Mouse (Mus musculus) left cerebral cortex, adult 11 months (tissue): ENCODE measurements around the gene Msh5.

ENCODE experiments used
- DNase-seq: peaks from one replicate; pipeline ENCODE4 v3.0.0; 2022; ENCODE audit warnings: low spot score

The Msh5 gene

DNA sequence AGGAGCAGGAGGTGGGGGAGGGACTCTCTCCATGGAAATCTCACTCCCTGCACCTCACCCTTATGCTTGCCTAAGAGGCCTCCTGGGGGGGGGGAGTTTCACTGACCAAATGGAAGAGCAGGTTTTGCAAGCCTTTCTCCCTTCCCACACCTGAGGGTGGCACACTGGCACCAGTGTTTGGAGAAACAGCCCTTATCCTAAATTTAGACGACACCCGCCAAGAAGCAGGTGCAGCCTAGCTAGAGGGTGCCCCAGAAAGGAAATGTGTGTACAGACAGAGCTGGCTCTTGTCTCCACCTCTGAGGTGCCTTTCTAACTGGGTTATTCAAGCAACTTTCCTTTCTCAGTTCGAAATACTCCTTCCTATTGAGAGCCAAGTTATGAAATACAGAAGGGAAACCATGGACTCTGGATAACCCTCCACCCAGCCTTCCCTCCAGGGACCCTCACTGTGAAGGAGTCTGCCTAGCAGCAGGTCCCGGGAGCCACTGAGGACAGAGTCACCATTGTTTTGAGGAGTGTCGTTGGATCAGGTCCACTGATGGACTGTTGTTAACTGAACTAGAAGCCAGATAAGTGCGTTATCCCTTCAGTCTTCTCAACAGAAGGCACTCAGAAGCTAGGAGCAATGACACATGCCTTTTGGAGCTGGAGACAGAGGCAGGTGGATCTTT lies 24.1 kb upstream of the Msh5 start:
- no peak for DNase-seq

DNA sequence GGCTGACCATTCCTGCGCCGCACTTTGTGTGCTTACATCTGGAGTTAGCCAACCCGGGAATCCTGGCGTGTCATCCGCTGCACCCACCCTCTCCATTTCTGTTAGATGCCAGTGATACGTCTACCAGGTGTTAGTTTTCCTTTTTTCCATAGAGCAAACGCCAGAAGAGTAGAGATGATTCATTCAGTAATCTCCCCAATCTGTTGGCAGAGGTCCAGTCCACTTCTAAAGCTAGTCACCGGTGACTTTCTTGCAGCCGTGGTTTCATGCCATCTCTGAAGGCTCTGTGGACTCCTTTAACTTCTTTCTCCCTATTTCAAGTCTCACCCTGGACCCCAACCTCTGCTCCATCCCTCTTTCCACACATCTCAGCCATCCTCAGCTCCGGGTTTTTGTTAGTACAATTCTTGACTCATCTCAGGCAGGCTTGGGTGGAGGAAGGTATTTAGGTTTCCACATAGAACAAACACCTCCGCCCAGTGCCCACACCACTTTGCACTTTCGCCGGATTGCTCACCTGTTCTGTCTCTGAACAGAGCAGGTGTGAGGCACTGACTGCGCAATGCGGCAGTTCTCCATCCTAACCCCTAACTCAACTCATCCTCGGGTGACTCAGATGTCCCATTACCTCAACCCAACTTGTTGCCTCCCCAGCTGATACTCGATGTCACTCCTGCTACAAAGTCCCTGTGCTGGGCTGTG lies 21.8 kb upstream of the Msh5 start:
- DNase-seq: no peak

DNA sequence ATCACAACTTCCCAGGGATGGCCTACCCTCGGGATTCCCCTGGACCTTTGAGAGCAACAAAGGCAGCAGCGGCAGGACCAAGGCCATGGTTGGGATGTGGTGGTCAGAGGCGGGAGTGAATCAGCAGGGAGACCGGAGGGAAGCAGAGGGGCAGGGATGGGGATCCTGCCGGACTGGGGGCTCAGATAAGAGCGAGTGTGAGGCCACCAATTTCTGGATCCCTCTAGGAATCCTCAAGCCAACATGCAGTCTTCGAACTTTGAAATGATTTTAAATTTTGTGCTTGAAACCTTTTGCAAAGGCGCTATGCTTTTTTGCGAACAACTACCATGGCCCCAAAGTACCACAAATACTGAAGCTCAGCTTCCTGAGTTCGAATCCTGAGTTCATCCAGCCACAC lies 19.5 kb upstream of the Msh5 start, which contains the start of gene Mpig6b:
Mpig6b (minus strand) TSS at position 101 of the 400 bp plus-strand sequence.
- DNase-seq: no peak

DNA sequence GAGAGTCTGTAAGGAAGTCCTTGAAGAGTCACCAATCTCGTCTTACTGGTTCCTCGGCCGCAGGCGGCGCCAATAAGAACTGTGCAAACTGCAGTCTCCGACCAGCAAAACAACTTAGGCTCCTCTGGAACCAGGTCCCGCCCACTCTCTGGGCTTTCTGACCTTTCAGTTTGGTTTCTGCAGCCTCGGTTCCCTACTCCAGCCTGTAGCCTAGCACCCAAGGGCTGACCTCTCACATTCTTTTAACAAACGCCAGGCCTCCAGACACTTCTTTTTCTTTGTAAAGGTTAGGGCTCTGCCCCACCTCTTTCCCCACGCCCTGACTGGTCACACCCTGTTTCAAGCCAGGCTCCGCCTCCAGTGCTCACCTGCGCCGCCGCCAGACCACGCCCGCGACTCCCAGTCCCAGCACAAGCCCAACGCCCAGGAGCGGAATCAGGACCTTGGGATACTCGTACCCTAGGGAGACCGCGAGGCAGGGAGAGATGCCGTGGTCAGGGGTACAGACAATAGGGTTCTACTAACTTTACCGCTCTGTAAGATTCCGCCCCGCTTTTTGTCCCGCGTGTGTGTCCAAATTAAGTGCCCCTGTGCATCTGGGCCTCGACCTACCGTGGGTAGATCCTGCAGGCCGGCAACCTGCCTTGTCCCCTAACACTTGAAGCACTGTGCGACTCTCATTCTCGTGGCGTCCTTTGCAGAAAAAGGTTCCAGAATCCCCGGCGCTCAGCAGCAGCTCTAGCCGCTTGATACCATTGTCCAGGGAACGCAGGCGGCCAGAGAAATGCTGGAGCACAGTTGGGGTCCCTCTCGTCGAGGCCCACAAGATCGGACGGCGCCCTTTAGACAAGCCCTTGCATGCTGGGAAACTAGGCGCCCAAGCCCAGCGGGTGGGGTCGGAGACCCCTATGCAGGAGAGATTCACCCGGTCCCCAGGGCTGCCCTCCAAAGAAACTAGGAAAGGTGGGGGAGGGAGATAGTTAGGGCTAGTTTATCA lies 18.7 kb upstream of the Msh5 start, which contains the start of gene Ly6g6c:
Ly6g6c (plus strand) TSS at position 438 of the 997 bp plus-strand sequence.
- DNase-seq: no peak

DNA sequence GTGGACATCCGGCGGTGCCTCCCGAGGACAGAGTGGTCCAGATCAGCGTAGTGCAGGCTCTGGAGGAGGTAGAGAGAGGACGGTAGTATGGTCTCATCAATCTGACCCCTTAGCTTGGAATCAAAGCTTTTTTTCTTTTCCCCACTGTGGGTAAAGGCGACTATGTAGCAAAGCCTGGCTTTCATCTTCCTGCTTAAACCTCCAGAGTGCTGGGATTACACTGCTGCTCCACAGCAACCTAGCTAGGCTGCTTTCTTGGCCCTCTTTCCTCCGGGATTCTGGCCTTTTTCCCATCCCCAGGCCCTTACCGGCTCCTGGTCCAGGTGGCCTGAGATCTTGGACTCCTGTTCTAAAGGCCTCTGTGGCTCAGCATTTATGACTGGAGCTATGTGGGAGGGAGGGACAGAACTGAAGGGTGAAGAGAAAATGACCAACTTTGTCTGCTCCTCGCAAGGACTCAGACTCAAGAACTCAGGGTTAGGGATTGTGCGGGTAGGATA lies 17.9 kb upstream of the Msh5 start:
- DNase-seq: no peak

DNA sequence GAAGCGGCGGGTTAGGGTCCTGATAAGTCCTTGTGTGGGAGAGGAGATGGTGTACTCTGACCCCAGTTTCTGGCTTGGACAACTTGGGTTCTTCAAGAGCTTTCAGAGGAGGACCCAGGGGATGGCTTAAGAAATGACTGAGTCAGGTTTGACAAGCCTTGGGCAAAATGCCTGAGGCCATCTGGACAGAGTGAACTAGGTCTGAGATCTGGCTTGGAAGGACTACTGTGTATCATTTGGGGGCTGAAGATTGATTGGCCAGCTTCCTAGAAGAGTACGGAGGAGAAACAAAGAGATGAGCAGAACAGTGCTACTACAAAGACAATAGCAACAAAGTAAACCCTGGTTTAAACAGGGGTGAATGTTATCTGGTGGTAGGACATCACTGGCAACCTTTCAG lies 16.9 kb upstream of the Msh5 start:
- no peak for DNase-seq

DNA sequence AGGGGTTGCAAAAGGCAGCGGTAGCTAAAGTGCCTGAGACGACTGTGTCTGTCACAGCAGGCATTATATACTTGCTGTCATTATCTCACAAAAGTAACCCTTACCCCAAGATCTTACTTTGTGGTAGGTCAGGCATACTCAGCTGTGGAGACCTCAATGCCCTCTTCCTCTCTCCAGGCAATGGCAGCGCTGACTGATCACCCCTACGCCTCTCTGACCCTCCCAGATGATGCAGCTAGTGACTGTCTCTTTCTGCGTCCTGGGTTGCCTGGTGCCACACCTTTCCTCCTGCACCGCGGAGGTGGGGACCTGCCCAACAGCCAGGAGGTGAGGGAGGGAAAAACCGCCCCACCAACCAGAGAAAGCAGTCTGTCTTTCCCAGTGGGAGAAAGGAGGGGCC lies 14.8 kb upstream of the Msh5 start:
- DNase-seq: no peak

DNA sequence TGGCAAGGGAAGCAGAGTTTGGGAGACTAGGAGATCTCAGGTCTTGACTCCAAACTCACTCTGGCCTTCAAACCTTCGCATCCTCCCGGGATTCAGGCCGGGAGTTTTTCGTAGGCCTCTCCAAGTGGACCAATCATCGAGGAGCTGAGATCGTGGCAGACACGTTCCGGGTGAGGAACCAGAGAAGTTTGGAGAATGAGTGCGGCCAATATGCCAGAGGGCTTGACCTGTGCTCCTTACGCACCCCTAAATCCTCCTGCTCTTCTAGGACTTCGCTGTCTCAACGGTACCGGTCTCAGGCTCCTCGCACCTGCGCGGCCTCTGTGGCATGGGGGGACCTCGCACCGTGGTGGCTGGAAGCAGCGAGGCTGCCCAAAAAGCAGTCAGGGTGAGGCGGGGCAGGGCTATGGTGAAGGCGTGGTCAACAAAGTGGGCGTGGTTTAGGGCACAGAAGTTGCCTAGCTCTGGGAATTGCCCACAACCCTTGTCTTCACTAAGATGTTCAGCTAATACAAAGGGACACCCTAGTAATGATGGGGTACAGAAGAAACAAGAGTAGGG lies 14.3 kb upstream of the Msh5 start:
- no peak for DNase-seq

DNA sequence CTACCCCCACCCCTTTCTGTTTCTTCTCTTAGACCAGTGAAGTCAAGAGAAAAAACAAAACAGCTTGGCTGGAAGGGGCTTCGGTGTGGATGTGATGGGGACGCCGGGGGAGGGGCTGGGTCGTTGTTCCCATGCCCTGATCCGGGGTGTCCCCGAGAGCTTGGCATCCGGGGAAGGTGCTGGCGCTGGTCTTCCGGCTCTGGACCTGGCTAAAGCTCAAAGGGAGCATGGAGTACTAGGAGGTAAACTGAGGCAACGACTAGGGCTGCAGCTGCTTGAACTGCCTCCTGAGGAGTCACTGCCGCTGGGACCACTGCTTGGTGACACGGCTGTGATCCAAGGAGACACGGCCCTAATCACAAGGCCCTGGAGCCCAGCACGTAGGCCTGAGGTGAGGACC lies 13.5 kb upstream of the Msh5 start:
- no peak for DNase-seq

DNA sequence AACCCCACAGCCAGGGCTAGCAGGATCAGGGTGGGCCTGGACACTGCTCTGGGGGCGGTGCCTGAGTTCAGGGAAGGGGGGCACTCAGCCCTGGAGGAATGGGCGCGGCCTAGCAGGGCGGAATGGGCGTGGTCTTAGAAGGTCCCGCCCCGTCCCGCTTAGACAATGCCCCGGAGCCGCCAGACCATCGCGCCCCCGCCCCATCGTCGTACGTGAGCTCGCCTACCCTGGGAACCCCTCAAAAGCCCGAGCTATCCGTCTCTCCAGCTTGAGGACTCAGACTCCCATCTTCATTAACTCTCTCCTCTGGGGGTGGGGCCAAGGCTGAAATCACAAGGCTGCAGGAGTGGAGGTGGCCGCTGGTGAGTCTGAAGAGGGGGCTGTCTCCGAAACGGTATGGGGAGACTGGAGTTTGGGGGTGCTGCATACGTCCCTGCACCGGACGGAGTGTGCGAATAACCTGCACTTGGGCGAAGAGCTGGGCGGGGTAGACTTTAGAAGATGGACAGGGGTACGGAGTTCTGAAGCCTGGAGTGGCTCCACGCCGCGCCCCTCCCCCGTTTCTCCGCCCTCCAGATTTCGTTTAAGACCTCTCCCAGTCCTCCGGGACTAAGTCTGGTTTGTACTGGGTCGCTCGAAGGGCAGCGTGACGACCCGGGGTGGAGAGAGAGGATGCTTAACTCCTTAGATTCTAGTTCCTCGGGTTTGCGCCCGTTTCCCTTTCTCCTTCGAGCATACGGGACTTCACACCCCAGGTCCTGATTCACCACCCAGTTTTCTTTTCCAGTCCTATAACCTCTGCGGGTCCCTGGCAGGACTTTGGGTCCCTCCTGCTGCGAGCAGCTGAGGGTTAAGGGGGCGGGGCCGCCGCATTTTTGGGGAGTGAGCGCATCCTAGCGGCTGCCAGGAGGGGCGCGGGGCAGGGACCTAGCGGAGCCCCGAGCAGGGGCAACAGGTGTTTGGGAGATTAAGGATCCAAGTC lies 12.7 kb upstream of the Msh5 start, which contains the start of gene Ddah2:
Ddah2 (plus strand) TSS at position 125 of the 982 bp plus-strand sequence.
- no peak for DNase-seq

DNA sequence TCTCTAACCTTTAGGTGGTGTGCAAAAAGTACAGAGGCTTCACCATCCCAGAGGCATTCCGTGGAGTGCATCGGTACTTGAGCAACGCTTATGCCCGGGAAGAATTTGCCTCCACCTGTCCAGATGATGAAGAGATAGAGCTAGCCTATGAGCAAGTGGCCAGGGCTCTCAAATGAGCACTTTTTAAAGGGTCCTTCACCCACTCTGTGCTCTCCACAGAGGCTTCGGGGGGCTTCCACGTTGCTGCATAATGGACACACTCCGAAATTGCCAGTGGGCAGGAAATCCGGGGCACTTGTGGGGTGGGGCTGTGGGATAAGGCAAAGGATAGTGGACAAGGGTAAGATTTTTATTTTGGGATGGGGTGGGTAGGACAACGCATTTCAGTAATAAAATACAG lies 11.8 kb upstream of the Msh5 start:
- no peak for DNase-seq

DNA sequence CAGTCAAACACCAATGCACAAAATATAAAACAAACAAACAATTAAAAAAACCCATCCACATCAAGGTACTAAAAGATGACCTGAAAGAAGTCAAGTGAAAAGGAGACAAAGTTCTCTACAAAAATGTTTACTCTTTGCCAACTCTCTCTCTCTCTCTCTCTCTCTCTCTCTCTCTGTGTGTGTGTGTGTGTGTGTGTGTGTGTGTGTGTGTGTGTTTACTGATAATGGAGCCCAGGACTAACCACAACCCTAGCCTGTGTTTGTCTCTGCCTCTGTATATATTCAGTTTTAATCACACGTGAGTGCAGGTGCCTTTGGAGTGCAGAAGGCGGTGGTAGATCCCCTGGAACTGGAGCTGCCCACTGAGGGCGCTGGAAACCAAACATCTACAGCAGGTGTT lies 10.5 kb upstream of the Msh5 start:
- DNase-seq: no peak

DNA sequence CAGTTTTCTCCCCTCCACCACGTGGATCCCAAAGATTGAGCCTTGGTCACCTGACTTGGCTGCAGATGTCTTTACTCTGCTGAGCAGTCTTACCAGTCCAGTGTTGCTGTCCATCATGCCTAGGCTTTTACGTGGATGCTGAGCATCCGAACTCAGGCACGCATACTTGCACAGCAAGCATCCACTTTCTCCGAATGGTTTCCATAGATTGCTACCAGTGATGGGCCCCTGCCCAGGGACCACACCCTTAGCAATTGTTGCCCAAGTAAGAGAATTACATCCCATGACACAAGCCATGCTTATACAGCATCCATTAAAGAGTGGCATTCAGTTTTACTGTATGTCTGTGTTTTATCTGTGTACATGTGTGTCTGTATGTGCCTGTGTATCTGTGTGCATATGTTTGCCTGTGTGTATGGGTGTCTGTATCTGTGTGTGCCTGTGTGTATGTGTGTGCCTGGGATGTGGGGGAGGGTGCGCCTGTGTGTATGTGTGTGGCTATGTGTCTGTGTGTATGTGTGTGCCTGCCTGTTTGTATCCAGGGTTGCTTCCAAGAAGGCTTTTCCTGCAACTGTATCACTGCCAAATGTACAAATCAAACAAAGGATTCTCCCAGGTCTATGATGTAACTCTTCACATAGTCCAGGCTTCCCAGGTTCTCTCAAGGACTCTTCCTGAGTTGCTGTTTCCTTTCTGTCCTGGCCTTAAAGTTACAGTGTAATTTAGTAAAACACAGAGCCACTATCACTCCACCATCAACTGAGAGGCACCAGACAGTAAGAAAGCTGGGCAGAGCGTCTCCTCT lies 9.3 kb upstream of the Msh5 start:
- no peak for DNase-seq

DNA sequence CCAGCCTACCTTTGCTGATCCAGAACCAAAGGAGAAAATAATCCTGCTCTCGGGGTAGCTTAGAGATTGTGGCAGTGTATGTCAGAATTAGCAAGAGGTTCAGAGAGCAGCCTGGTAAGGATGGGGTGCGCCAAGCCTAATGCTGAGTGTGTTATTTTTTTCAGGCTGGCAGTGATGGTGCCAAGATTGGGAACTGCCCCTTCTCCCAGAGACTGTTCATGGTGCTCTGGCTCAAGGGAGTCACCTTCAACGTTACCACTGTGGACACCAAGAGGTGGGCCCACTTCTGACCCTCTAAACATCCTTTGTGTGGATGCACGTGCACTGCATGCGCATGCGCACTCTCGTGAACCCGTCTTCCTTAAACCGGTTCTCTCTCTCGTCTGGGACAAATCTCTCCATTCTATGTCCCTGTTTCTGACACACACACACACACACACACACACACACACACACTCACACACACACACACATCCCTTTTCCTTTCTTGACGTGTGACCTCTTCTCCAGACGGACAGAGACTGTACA lies 5.8 kb upstream of the Msh5 start:
- no peak for DNase-seq

DNA sequence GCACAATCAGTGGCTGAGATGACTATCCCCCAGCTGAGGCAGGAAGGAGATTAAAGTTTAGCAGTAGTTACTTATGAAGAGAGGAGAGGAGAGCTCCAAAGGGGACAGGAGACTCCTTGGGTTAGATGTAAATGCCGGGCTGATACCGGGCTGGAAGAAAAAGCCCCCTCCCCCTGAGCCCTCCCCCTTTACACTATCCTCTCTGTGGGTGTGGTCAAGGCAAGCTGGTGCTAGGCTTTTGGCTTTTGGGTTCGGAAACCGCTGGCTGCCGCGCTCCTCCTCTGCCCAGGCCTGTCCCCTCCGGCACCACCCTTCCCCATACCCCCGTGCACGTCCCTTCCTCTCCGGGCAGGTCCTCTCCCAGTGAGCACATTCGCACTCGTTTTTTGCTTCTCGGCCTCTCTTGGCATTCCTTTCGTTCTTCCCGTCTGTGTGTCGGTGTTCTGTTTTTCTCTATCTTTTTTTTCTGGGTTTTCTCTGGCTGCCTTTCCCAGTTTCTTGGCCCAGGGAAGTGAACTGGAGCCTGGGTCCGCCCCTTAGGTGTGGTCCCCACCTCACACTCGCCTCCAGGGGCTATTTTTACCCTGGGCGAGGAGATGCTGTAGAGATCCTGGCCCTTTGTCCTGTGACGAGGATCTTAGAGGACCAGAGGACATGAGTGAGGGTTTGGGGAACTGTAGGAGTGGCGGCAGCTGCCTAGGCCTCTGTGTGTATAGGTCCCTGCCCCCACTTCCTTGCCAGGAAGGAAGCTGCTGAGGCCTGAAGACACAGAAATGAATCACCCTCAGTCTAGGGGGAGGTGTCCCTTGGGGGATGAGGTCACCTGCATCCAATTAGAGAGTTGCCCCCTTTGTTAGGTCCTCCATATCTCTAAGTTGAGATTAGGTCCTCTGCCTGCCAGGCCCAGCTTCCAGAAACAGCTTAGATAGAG lies 4.9 kb upstream of the Msh5 start:
- DNase-seq: no peak

DNA sequence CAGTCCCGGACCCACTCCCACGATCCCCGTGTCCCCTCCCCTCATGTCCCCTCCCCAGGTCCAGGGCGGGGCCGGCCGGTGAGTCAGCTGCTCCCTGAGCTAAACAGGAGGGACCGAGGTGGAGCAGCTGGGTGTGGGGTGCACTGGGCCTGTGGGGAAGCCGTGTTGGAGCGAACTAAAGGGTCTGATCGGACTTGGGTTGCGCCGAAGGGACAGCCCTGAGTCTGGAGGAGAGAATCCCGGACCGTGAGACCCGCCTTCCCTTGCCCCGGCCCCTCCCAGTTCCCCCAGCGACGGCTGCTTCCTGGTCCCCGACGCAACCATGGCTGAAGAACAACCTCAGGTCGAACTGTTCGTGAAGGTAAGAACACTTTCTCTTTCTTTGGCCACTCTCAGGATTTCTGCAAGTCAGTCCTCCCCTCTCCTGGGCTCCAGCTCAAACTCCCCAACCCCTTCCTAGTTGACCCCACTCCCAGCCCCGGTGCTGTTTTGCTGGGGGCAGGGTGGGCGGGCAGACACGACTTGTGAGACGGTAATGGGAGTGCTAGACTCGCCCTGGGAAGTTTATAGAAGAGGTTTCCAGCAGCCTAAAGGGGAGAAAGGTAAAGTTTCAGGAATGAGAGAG lies 3.7 kb upstream of the Msh5 start:
- DNase-seq: no peak

DNA sequence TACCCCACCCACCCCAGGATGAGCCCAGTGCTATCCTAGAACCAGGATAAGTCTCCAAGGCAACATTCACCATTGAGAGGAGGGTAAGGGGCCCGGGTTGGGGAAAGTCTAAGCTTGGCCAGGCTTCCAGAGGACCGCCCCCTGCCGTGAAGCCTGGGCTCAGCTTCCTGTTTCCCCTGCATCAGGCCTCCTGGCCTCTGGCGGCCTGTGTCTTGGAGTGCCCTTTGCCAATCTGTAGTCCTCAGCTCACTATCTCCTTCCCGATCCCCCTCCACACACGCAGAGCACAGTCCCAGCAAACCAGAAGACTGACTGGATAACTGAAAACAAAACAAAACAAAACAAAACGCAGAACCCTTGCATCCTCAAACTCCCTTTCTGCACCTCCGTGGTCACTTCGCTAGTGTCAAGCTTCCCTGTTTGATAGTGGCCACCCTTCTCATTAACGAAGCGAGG lies 3.0 kb upstream of the Msh5 start, which contains the start of gene Clic1:
Clic1 (plus strand) TSS at position 406 of the 456 bp plus-strand sequence.
- no peak for DNase-seq

DNA sequence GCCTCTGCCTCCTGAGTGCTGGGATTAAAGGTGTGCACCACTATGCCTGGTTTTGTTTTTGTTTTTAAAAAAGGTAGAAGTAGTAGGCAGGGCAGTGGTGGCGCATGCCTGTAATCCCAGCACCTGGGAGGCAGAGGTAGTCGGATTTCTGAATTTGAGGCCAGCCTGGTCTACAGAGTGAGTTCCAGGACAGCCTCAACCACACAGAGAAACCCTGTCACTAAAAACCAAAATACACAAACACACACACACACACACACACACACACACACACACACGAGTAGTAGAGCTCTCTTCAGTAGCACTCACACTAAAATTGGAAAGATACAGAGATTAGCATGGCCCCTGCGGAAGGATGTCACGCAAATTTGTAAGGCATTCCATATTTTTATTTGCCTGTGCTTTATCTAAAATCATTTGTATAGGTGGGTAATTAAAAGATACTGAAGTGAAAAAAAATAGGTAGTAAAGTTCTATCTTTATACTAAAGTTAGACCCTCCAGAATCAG lies 2.4 kb upstream of the Msh5 start:
- DNase-seq: no peak
